Mouse (Mus musculus): ENCODE measurements at regions not wholly inside any gene's neighbourhood (a gene's known extent, or its start where the extent isn't known, plus 50 kb on each side); places are given as distances from the start of the nearest gene placed in this dataset.

GRCm38 (mm10) chrX:108608446-108608845 lies 56.2 kb downstream of the Gm379 start:
- no peaks in the 10 kb centered on the region for H3K27me3 ChIP-seq (ENCODE audit: control insufficient read depth, insufficient read depth, low read length)
- no peaks in the 10 kb centered on the region for H3K4me1 ChIP-seq (replicated peaks; ENCODE audit: control insufficient read depth, insufficient read depth, low read length)
- no peaks in the 10 kb centered on the region for H3K36me3 ChIP-seq (ENCODE audit: control insufficient read depth, insufficient read depth, low read length)
- H3K27ac ChIP-seq (ENCODE audit: control insufficient read depth, insufficient read depth, low read length), result no peak overlapping the region
- TF ChIP-seq CTCF (IDR thresholded peaks at IDR 0.05; ENCODE audit: borderline replicate concordance, control insufficient read depth, extremely low read depth, insufficient read depth, low read length, poor library complexity) (no peak), POLR2A (IDR thresholded peaks at IDR 0.05; ENCODE audit: control insufficient read depth, extremely low read depth, insufficient read depth, low read length, poor library complexity) (no peak)
- H3K4me3 ChIP-seq (ENCODE audit: control insufficient read depth, insufficient read depth, low read length), result no peak overlapping the region
- DNase-seq, result no peak

- no peaks in the 10 kb centered on the region for H3K4me1 ChIP-seq (replicated peaks; ENCODE audit: control insufficient read depth, insufficient read depth, low read length)
- 76% methylated on average over 1 of the region's 1 CpGs for WGBS
- DNase-seq, result no peak
These were observed 64.7 kb downstream of the Gm379 start for GRCm38 (mm10) chrX:108599906-108600468.

GRCm38 (mm10) chrX:108561977-108562376 lies 102.7 kb downstream of the Gm379 start:
- Histone ChIP-seq H3K4me1 (replicated peaks; ENCODE audit: control insufficient read depth, insufficient read depth, low read length) (no peaks in the 10 kb centered on the region), H3K27ac (ENCODE audit: control insufficient read depth, insufficient read depth, low read length) (no peak overlapping the region), H3K27me3 (ENCODE audit: control insufficient read depth, insufficient read depth, low read length) (no peaks in the 10 kb centered on the region), H3K4me3 (ENCODE audit: control insufficient read depth, insufficient read depth, low read length) (no peak overlapping the region), H3K36me3 (ENCODE audit: control insufficient read depth, insufficient read depth, low read length) (no peaks in the 10 kb centered on the region)
- WGBS, result 92% methylated on average over 3 of the region's 3 CpGs
- DNase-seq, result no peak
- TF ChIP-seq POLR2A (IDR thresholded peaks at IDR 0.05; ENCODE audit: control insufficient read depth, extremely low read depth, insufficient read depth, low read length, poor library complexity) (no peak), CTCF (IDR thresholded peaks at IDR 0.05; ENCODE audit: borderline replicate concordance, control insufficient read depth, extremely low read depth, insufficient read depth, low read length, poor library complexity) (no peak)

More at GRCm38 (mm10) chrX:108599906-108600468, 64.7 kb downstream of the Gm379 start:
- no peak overlapping the region for H3K4me3 ChIP-seq (ENCODE audit: control insufficient read depth, insufficient read depth, low read length)
- no peaks in the 10 kb centered on the region for H3K27me3 ChIP-seq (ENCODE audit: control insufficient read depth, insufficient read depth, low read length)
- TF ChIP-seq CTCF (IDR thresholded peaks at IDR 0.05; ENCODE audit: borderline replicate concordance, control insufficient read depth, extremely low read depth, insufficient read depth, low read length, poor library complexity) (no peak), POLR2A (IDR thresholded peaks at IDR 0.05; ENCODE audit: control insufficient read depth, extremely low read depth, insufficient read depth, low read length, poor library complexity) (no peak)
- H3K36me3 ChIP-seq (ENCODE audit: control insufficient read depth, insufficient read depth, low read length), result no peaks in the 10 kb centered on the region
- no peak overlapping the region for H3K27ac ChIP-seq (ENCODE audit: control insufficient read depth, insufficient read depth, low read length)

GRCm38 (mm10) chrX:108543149-108543548 lies 121.5 kb downstream of the Gm379 start:
- H3K4me1 ChIP-seq (replicated peaks; ENCODE audit: control insufficient read depth, insufficient read depth, low read length), result no peaks in the 10 kb centered on the region
- H3K4me3 ChIP-seq (ENCODE audit: control insufficient read depth, insufficient read depth, low read length), result no peak overlapping the region
- TF ChIP-seq POLR2A (IDR thresholded peaks at IDR 0.05; ENCODE audit: control insufficient read depth, extremely low read depth, insufficient read depth, low read length, poor library complexity), result no peak
- TF ChIP-seq CTCF (IDR thresholded peaks at IDR 0.05; ENCODE audit: borderline replicate concordance, control insufficient read depth, extremely low read depth, insufficient read depth, low read length, poor library complexity), result no peak
- H3K27ac ChIP-seq (ENCODE audit: control insufficient read depth, insufficient read depth, low read length), result no peak overlapping the region
- 74% methylated on average over 2 of the region's 2 CpGs for WGBS
- no peak for DNase-seq
- H3K27me3 ChIP-seq (ENCODE audit: control insufficient read depth, insufficient read depth, low read length), result no peaks in the 10 kb centered on the region
- no peaks in the 10 kb centered on the region for H3K36me3 ChIP-seq (ENCODE audit: control insufficient read depth, insufficient read depth, low read length)

GRCm38 (mm10) chrX:108541410-108541809 lies 123.3 kb downstream of the Gm379 start:
- Histone ChIP-seq H3K36me3 (ENCODE audit: control insufficient read depth, insufficient read depth, low read length) (no peaks in the 10 kb centered on the region), H3K27ac (ENCODE audit: control insufficient read depth, insufficient read depth, low read length) (no peak overlapping the region), H3K27me3 (ENCODE audit: control insufficient read depth, insufficient read depth, low read length) (no peaks in the 10 kb centered on the region), H3K4me1 (replicated peaks; ENCODE audit: control insufficient read depth, insufficient read depth, low read length) (no peaks in the 10 kb centered on the region), H3K4me3 (ENCODE audit: control insufficient read depth, insufficient read depth, low read length) (no peak overlapping the region)
- no peak for TF ChIP-seq CTCF (IDR thresholded peaks at IDR 0.05; ENCODE audit: borderline replicate concordance, control insufficient read depth, extremely low read depth, insufficient read depth, low read length, poor library complexity)
- no peak for TF ChIP-seq POLR2A (IDR thresholded peaks at IDR 0.05; ENCODE audit: control insufficient read depth, extremely low read depth, insufficient read depth, low read length, poor library complexity)
- DNase-seq, result no peak
- 84% methylated on average over 2 of the region's 2 CpGs for WGBS

GRCm38 (mm10) chrX:108536995-108537394 lies 127.7 kb downstream of the Gm379 start:
- 2% methylated on average over 3 of the region's 3 CpGs for WGBS
- TF ChIP-seq POLR2A (IDR thresholded peaks at IDR 0.05; ENCODE audit: control insufficient read depth, extremely low read depth, insufficient read depth, low read length, poor library complexity), result no peak
- no peak for TF ChIP-seq CTCF (IDR thresholded peaks at IDR 0.05; ENCODE audit: borderline replicate concordance, control insufficient read depth, extremely low read depth, insufficient read depth, low read length, poor library complexity)
- no peak overlapping the region for H3K27ac ChIP-seq (ENCODE audit: control insufficient read depth, insufficient read depth, low read length)
- H3K4me3 ChIP-seq (ENCODE audit: control insufficient read depth, insufficient read depth, low read length), result no peak overlapping the region
- peak; percentile 9 for DNase-seq
- H3K4me1 ChIP-seq (replicated peaks; ENCODE audit: control insufficient read depth, insufficient read depth, low read length), result no peaks in the 10 kb centered on the region
- no peaks in the 10 kb centered on the region for H3K36me3 ChIP-seq (ENCODE audit: control insufficient read depth, insufficient read depth, low read length)
- no peaks in the 10 kb centered on the region for H3K27me3 ChIP-seq (ENCODE audit: control insufficient read depth, insufficient read depth, low read length)
